Mouse (Mus musculus): ENCODE measurements at regions not wholly inside any gene's neighbourhood (a gene's known extent, or its start where the extent isn't known, plus 50 kb on each side); places are given as distances from the start of the nearest gene placed in this dataset.
"Not testable (repeated sequence)": the region's sequence is repeated elsewhere in the genome, so short reads cannot be mapped to it uniquely, and the experiment has no call there.

GRCm38 (mm10) chr16:12730167-12730730, 379.2 kb upstream of the Ercc4 start:
- not testable (repeated sequence) for H3K27me3 ChIP-seq (ENCODE audit: control insufficient read depth, insufficient read depth, low read length); H3K9ac ChIP-seq (ENCODE audit: low read length); ATAC-seq (replicated peaks; ENCODE audit: extremely low read depth, insufficient read depth, low FRiP score); H3K36me3 ChIP-seq (ENCODE audit: control insufficient read depth, insufficient read depth); H3K27ac ChIP-seq (ENCODE audit: low read length); H3K4me1 ChIP-seq (ENCODE audit: control insufficient read depth, insufficient read depth, low read length); H3K9me3 ChIP-seq (replicated peaks; ENCODE audit: control insufficient read depth, low read length); H3K4me2 ChIP-seq (ENCODE audit: low read depth, low read length); H3K4me3 ChIP-seq (ENCODE audit: low read length)
- WGBS, result 71% methylated on average over 2 of the region's 2 CpGs

DNA sequence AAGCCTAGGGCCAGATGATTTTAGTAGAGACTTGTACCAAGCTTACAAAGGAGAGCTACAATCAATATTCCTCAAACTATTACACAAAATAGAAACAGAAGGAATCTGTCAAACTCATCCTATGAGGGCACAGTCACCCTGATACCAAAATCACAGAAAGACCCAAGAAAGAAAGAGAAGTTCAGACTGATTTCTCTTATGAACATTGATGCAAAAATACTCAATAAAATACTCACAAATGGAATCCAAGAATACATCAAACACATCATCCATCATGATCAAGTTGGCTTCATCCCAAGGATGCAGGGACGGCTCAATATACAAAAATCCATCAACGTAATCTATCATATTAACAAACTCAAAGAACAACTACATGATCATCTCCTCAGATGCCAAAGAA, 377.9 kb upstream of the Ercc4 start:
- H3K4me2 ChIP-seq (ENCODE audit: low read depth, low read length), result no peak overlapping the region
- no peaks in the 10 kb centered on the region for H3K9me3 ChIP-seq (replicated peaks; ENCODE audit: control insufficient read depth, low read length)
- H3K36me3 ChIP-seq (ENCODE audit: control insufficient read depth, insufficient read depth), result no peaks in the 10 kb centered on the region
- ATAC-seq (replicated peaks; ENCODE audit: extremely low read depth, insufficient read depth, low FRiP score), result no peak
- no peaks in the 10 kb centered on the region for H3K27me3 ChIP-seq (ENCODE audit: control insufficient read depth, insufficient read depth, low read length)
- H3K4me1 ChIP-seq (ENCODE audit: control insufficient read depth, insufficient read depth, low read length), result no peaks in the 10 kb centered on the region
- H3K27ac ChIP-seq (ENCODE audit: low read length), result no peak overlapping the region
- H3K4me3 ChIP-seq (ENCODE audit: low read length), result no peak overlapping the region
- H3K9ac ChIP-seq (ENCODE audit: low read length), result no peak overlapping the region
- WGBS, result 80% methylated on average over 2 of the region's 2 CpGs

DNA sequence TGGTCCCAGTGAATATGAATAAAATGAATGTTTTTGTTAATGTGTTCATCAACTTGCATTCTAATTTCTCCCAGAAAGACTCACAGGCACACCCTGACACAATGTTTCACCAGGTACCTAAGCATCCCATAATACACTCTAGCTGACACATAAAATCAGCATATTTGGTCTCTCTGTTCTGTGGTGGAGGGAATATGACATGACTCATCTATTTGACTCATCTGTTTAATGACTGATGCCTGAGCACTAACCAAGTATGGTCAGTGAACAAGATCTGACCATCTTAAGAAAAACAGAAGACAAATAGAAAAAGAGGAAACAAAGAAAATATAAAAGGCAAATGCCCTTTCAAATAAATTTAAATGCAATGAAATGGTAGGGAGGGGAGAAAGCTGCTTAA, 367.0 kb upstream of the Ercc4 start:
- no peak for ATAC-seq (replicated peaks; ENCODE audit: extremely low read depth, insufficient read depth, low FRiP score)
- Histone ChIP-seq H3K9ac (ENCODE audit: low read length) (no peak overlapping the region), H3K36me3 (ENCODE audit: control insufficient read depth, insufficient read depth) (no peaks in the 10 kb centered on the region), H3K9me3 (replicated peaks; ENCODE audit: control insufficient read depth, low read length) (no peaks in the 10 kb centered on the region), H3K27me3 (ENCODE audit: control insufficient read depth, insufficient read depth, low read length) (no peaks in the 10 kb centered on the region), H3K4me3 (ENCODE audit: low read length) (no peak overlapping the region), H3K4me1 (ENCODE audit: control insufficient read depth, insufficient read depth, low read length) (no peaks in the 10 kb centered on the region), H3K27ac (ENCODE audit: low read length) (no peak overlapping the region), H3K4me2 (ENCODE audit: low read depth, low read length) (no peak overlapping the region)

DNA sequence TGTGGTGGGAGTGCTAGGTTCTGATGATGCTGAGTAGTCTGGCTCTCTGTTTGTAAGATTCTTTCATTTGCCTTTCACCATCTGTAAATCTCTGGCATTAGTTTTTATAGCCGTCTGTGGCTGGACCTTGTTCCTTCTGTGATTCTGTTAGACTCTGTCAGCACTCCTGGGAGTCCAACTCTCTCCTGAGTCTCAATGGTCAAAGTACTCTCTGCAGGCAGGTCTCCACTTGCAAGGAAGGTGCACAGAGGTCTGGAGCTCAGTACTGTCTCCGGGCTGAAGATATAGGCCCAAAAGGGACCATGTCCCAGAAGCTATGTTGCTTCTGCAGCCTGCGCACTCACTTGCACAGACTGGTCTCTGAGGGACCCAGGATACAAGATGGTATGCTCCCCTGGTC, 356.3 kb upstream of the Ercc4 start:
- 89% methylated on average over 3 of the region's 3 CpGs for WGBS
- H3K27ac ChIP-seq (ENCODE audit: low read length), result no peak overlapping the region
- H3K4me1 ChIP-seq (ENCODE audit: control insufficient read depth, insufficient read depth, low read length), result no peaks in the 10 kb centered on the region
- H3K27me3 ChIP-seq (ENCODE audit: control insufficient read depth, insufficient read depth, low read length), result no peaks in the 10 kb centered on the region
- no peak overlapping the region for H3K4me3 ChIP-seq (ENCODE audit: low read length)
- H3K9ac ChIP-seq (ENCODE audit: low read length), result no peak overlapping the region
- no peak overlapping the region for H3K4me2 ChIP-seq (ENCODE audit: low read depth, low read length)
- no peak for ATAC-seq (replicated peaks; ENCODE audit: extremely low read depth, insufficient read depth, low FRiP score)
- no peaks in the 10 kb centered on the region for H3K9me3 ChIP-seq (replicated peaks; ENCODE audit: control insufficient read depth, low read length)
- no peaks in the 10 kb centered on the region for H3K36me3 ChIP-seq (ENCODE audit: control insufficient read depth, insufficient read depth)

DNA sequence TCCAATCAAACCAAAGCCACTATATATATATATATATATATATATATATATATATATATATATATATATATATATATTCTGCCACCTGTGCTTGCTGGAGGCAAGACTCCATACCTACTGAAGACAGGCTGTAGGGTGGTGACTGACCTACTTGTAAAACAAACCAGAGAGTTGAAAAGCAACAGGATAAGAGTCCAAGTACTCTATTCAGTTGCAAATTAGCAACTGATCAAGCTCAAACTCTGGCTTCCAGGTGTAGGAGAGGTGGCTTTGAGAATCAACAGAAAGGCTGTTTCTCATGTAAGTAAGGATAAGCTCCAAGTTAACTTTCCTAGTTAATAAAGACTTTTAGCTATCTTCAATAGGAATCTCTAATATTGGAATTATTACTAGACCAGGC, 355.1 kb upstream of the Ercc4 start:
- H3K4me2 ChIP-seq (ENCODE audit: low read depth, low read length), result no peak overlapping the region
- H3K36me3 ChIP-seq (ENCODE audit: control insufficient read depth, insufficient read depth), result no peaks in the 10 kb centered on the region
- H3K9me3 ChIP-seq (replicated peaks; ENCODE audit: control insufficient read depth, low read length), result no peaks in the 10 kb centered on the region
- no peak overlapping the region for H3K27ac ChIP-seq (ENCODE audit: low read length)
- H3K4me1 ChIP-seq (ENCODE audit: control insufficient read depth, insufficient read depth, low read length), result no peaks in the 10 kb centered on the region
- H3K4me3 ChIP-seq (ENCODE audit: low read length), result no peak overlapping the region
- H3K27me3 ChIP-seq (ENCODE audit: control insufficient read depth, insufficient read depth, low read length), result no peaks in the 10 kb centered on the region
- no peak overlapping the region for H3K9ac ChIP-seq (ENCODE audit: low read length)
- ATAC-seq (replicated peaks; ENCODE audit: extremely low read depth, insufficient read depth, low FRiP score), result no peak

DNA sequence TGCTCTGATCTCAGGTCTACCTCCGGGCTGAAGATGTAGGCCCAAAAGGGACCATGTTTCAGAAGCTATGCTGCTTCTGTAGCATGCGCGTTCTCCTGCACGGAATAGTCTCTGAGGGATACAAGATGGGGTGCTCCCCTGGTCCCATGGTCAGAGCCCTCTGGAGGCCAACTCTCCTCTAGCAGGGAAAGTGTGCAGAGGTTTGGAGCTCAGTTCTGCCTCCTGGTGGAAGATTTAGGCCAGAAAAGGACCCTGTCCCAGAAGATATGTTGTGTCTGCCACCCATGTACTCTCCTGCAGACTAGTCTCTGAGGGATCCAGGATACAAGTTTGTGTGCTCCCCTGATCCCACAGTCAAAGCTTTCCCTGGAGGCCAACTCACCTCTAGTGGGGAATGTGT, 350.9 kb upstream of the Ercc4 start:
- no peak for ATAC-seq (replicated peaks; ENCODE audit: extremely low read depth, insufficient read depth, low FRiP score)
- Histone ChIP-seq H3K9ac (ENCODE audit: low read length) (no peak overlapping the region), H3K9me3 (replicated peaks; ENCODE audit: control insufficient read depth, low read length) (no peaks in the 10 kb centered on the region), H3K36me3 (ENCODE audit: control insufficient read depth, insufficient read depth) (no peaks in the 10 kb centered on the region), H3K4me1 (ENCODE audit: control insufficient read depth, insufficient read depth, low read length) (no peaks in the 10 kb centered on the region), H3K4me3 (ENCODE audit: low read length) (no peak overlapping the region), H3K27ac (ENCODE audit: low read length) (no peak overlapping the region), H3K4me2 (ENCODE audit: low read depth, low read length) (no peak overlapping the region), H3K27me3 (ENCODE audit: control insufficient read depth, insufficient read depth, low read length) (no peaks in the 10 kb centered on the region)
- WGBS, result 86% methylated on average over 4 of the region's 4 CpGs

DNA sequence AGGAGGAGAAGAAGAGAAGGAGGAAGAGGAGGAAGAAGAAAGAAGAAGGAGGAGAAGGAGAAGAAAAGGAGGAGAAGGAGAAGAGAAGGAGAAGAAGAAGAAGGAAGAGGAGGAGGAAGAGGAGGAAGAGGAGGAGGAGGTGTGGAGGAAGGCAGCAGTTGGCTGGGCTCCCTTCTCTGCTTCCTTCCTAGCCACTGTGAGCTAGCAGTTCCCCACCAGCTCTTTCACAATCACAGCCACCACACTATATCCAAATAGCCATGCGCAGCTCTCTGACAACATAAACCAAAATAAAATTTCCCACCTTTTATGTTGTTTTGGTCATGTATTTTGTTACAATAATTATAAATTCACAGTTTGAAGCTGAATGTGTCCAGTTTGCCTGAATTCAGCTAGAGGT, 345.3 kb upstream of the Ercc4 start:
- ATAC-seq (replicated peaks; ENCODE audit: extremely low read depth, insufficient read depth, low FRiP score), result no peak
- Histone ChIP-seq H3K4me1 (ENCODE audit: control insufficient read depth, insufficient read depth, low read length) (no peaks in the 10 kb centered on the region), H3K4me2 (ENCODE audit: low read depth, low read length) (no peak overlapping the region), H3K36me3 (ENCODE audit: control insufficient read depth, insufficient read depth) (no peaks in the 10 kb centered on the region), H3K9ac (ENCODE audit: low read length) (no peak overlapping the region), H3K9me3 (replicated peaks; ENCODE audit: control insufficient read depth, low read length) (no peaks in the 10 kb centered on the region), H3K27ac (ENCODE audit: low read length) (no peak overlapping the region), H3K27me3 (ENCODE audit: control insufficient read depth, insufficient read depth, low read length) (no peaks in the 10 kb centered on the region), H3K4me3 (ENCODE audit: low read length) (no peak overlapping the region)
- 84% methylated on average over 1 of the region's 1 CpGs for WGBS

GRCm38 (mm10) chr16:12764608-12765007, 344.9 kb upstream of the Ercc4 start:
- H3K4me1 ChIP-seq (ENCODE audit: control insufficient read depth, insufficient read depth, low read length), result no peaks in the 10 kb centered on the region
- H3K9ac ChIP-seq (ENCODE audit: low read length), result no peak overlapping the region
- H3K27ac ChIP-seq (ENCODE audit: low read length), result no peak overlapping the region
- WGBS, result 58% methylated on average over 1 of the region's 1 CpGs
- H3K4me3 ChIP-seq (ENCODE audit: low read length), result no peak overlapping the region
- H3K9me3 ChIP-seq (replicated peaks; ENCODE audit: control insufficient read depth, low read length), result no peaks in the 10 kb centered on the region
- no peak for ATAC-seq (replicated peaks; ENCODE audit: extremely low read depth, insufficient read depth, low FRiP score)
- H3K36me3 ChIP-seq (ENCODE audit: control insufficient read depth, insufficient read depth), result no peaks in the 10 kb centered on the region
- no peaks in the 10 kb centered on the region for H3K27me3 ChIP-seq (ENCODE audit: control insufficient read depth, insufficient read depth, low read length)
- no peak overlapping the region for H3K4me2 ChIP-seq (ENCODE audit: low read depth, low read length)

DNA sequence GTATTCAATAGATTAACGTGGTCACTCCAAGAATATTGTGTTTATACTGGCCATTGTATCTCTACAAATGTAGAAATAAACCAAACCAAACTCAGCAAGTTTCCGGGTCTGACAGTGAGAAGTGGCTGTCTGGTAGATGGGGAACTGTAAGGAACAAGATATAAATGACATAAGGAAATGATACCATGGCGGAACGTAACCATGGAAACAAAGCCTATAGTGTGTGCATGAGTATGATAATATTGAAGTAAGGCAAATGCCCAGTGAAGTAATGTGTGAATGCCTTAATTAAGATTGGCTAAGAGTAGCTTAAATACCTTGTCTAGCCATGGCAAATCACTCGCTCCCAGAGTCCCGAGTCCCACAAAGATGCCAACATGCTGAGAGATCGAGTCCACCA, 342.6 kb upstream of the Ercc4 start:
- WGBS, result 84% methylated on average over 7 of the region's 7 CpGs
- Histone ChIP-seq H3K4me3 (ENCODE audit: low read length) (no peak overlapping the region), H3K27ac (ENCODE audit: low read length) (no peak overlapping the region), H3K4me2 (ENCODE audit: low read depth, low read length) (no peak overlapping the region), H3K9ac (ENCODE audit: low read length) (no peak overlapping the region), H3K9me3 (replicated peaks; ENCODE audit: control insufficient read depth, low read length) (0 out of 2 replicates have a peak, but pooled peaks cover 3% of the 10 kb centered on the region), H3K27me3 (ENCODE audit: control insufficient read depth, insufficient read depth, low read length) (no peaks in the 10 kb centered on the region), H3K4me1 (ENCODE audit: control insufficient read depth, insufficient read depth, low read length) (no peaks in the 10 kb centered on the region), H3K36me3 (ENCODE audit: control insufficient read depth, insufficient read depth) (no peaks in the 10 kb centered on the region)
- no peak for ATAC-seq (replicated peaks; ENCODE audit: extremely low read depth, insufficient read depth, low FRiP score)

Measured in heart, embryonic 16.5 days (tissue).